Mouse (Mus musculus): ENCODE measurements around the gene Aox1. TPM values are rescaled to one million over a fixed set of nuclear protein-coding genes. Genes with fewer than 3 reads are reported as not detected.
"Not testable (repeated sequence)": the region's sequence is repeated elsewhere in the genome, so short reads cannot be mapped to it uniquely, and the experiment has no call there.

Aox1 gene
- polyA plus RNA-seq (2015; fragmentation: Nextera tagmentation; extraction: Ambion mirVana): 0.20 and 0.26 TPM in 2 replicates

DNA sequence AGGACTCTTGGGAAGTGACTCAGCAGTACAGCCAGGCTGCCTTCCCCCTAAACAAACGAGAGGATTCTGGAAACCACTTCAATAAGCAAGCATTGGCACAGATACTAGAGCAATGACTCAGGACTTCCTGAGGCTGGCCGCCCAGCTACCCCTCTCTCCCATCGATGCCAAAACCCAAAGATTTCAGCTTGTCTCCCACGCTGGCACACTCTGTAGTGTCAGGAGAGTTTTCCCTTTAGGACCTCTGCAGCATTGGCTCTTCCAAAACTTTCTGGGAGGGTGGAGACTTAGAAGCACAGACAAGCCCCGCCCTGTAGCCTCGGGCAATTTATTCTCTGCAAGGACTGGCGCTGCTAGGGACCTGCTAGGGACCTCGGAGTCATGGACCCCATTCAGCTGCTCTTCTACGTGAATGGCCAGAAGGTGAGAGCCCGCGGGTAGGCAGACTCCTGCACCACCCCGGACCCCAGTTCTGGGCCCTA lies at the start of gene Aox1:
Aox1 (plus strand) TSS at position 296 of the 482 bp plus-strand sequence.
- Histone ChIP-seq H3K27me3 (replicated peaks) (no peaks in the 10 kb centered on the region), H3K4me1 (no peaks in the 10 kb centered on the region), H3K4me3 (0 out of 2 replicates have a peak within 1 kb of the TSS, but pooled peaks have one; percentile 3), H3K36me3 (replicated peaks) (no peaks in the 10 kb centered on the region), H3K4me2 (peak within 1 kb of the TSS; percentile 24), H3K9me3 (no peaks in the 10 kb centered on the region), H3K9ac (no peak within 1 kb of the TSS), H3K27ac (no peak within 1 kb of the TSS)
- ATAC-seq (replicated peaks): peak; percentile 62
- WGBS: 18% methylated on average over 12 of the region's 12 CpGs

DNA sequence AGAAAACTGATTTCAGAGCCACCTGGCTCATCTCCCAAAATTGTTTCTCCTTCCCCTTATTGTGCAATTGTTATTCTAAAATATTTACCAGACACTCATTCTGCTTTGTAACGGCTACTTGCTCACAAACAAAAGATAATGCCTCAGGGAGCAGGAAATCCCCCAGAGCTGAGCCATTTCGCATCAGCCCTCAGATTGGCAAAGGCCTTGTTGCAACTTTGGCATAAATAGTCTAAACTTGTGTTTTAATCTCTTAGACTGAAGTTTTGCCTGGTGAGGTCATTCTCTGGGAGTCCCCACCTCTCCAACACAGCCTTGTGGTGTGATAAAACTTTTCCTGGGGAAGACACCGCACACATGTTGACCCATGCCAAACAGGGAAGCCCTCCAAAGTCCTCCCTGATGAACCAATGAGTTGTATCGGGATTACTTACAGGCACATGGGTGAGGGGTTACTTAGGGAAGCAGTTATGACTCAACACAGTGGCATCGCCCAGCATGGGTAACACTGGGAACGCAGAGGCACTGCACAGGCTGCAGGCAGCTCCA lies 40.6 kb upstream of the Aox1 start:
- Histone ChIP-seq H3K4me3 (no peak overlapping the region), H3K36me3 (replicated peaks) (no peaks in the 10 kb centered on the region), H3K9me3 (no peaks in the 10 kb centered on the region), H3K9ac (no peak overlapping the region), H3K4me2 (no peak overlapping the region), H3K4me1 (no peaks in the 10 kb centered on the region), H3K27ac (no peak overlapping the region), H3K27me3 (replicated peaks) (no peaks in the 10 kb centered on the region)
- 51% methylated on average over 6 of the region's 6 CpGs for WGBS
- no peak for ATAC-seq (replicated peaks)

DNA sequence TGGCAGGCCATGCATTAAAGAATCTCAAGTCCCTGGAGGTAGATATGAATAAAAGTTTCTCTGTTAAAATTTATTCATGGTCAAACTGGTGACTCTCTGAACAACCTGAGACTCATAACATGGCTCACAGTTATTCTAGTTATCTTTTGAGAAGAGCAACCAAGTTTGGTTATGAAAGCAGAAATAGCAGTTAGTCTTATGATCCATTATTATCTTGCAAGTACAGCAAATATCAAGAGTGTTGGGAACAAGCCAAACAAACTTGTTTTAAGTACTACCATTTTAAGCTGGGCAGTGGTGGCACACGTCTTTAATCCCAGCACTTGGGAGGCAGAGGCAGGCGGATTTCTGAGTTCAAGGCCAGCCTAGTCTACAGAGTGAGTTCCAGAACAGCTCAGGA lies 38.5 kb upstream of the Aox1 start:
- Histone ChIP-seq H3K27me3 (replicated peaks) (no peaks in the 10 kb centered on the region), H3K9me3 (no peaks in the 10 kb centered on the region), H3K36me3 (replicated peaks) (no peaks in the 10 kb centered on the region), H3K4me3 (no peak overlapping the region), H3K9ac (no peak overlapping the region), H3K27ac (no peak overlapping the region), H3K4me1 (peaks cover 2% of the 10 kb centered on the region), H3K4me2 (no peak overlapping the region)
- 79% methylated on average over 2 of the region's 2 CpGs for WGBS
- no peak for ATAC-seq (replicated peaks)

DNA sequence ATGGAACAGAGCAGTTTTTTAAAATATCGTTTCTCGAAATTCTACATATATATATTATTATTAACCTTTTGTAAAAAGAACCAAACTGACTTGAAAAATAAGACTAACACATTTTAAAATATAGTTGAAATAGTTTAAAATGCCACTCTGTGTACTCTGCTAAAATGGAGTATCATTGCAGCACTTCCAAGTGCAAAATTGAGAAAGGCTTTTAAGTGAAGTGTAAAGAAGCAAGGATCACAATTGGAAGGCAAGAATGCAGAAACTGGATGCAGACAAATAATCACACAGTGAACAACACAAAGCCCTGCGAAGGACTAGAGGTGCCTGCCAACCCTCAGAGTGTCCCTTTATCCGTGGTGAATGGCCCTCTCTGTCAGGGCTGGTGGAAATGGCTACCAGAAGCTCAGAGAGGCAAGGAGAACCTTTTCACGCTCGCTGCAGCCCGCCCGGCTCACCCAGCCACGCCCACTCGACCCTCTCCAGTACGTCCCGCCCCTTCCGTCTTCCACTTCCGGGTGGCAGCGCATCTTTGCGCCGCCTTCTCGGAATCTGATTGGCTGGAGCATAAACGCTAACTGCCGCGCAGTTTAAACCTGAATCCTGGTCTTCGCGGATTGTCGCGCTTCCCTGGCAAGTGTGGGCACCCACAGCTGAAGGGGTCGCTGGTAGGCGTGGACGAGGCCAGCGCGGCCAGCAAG lies 34.1 kb upstream of the Aox1 start, which contains the start of gene Sgo2a:
Sgo2a (plus strand) TSS at position 540 of the 701 bp plus-strand sequence.
- ATAC-seq (replicated peaks): peak; percentile 100
- Histone ChIP-seq H3K4me2 (peak within 1 kb of the TSS; percentile 83), H3K27ac (peak within 1 kb of the TSS; percentile 94), H3K36me3 (replicated peaks) (no peaks in the 10 kb centered on the region), H3K9me3 (no peaks in the 10 kb centered on the region), H3K4me3 (peak within 1 kb of the TSS; percentile 73), H3K9ac (peak within 1 kb of the TSS; percentile 66), H3K27me3 (replicated peaks) (no peaks in the 10 kb centered on the region), H3K4me1 (peaks cover 12% of the 10 kb centered on the region)
- WGBS: 6% methylated on average over 30 of the region's 30 CpGs

DNA sequence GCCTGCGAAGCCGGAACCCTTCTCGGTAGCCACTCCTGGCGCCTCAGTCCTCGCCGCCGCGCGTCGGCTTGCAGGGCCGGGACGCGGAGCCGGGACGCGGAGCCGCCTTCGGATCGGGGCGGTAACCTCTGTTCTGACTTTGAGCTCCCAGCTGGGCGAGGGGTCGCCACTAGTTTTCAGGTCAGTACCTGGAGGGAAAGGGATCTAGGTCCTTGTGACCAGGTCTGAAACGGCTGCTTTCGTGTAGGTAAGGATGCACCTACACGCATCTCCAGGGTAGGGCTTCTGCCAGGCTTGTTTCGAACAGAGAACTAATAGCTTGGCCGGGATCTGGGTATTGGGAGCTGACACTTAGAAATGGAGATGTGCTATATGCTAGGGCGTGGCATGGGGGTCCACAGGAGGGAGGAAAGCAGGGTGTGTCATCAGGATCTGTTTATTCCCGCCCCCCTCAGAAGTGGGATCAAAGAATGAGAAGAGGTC lies 33.6 kb upstream of the Aox1 start:
- WGBS: under 1% methylated on average over 29 of the region's 29 CpGs
- Histone ChIP-seq H3K9ac (peak overlapping the region; percentile 47), H3K4me3 (peak overlapping the region; percentile 73), H3K9me3 (no peaks in the 10 kb centered on the region), H3K4me1 (peaks cover 12% of the 10 kb centered on the region), H3K27ac (no peak overlapping the region), H3K27me3 (replicated peaks) (no peaks in the 10 kb centered on the region), H3K4me2 (peak overlapping the region; percentile 83), H3K36me3 (replicated peaks) (no peaks in the 10 kb centered on the region)
- peak; percentile 70; the same call in 1 of the 2 replicates for ATAC-seq (replicated peaks)

DNA sequence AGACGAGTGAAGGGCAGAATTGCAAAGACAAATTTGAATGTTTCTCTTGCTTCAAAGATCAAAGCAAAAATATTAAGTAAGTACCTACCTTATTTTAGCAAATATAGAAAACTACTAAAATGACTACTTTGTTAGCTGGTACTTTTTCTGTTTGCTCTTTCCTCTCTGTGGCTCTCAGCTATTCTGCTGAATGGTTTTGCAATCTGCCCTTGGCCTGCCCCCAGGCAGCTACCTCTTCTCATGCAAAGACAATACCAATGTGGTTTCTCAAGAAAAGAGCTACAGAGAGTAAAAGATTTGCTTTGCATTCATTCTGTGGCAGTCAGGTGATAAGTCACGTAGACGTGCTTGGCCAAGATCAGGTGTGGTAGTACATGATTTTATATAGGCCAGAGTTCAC lies 31.6 kb upstream of the Aox1 start:
- Histone ChIP-seq H3K9me3 (no peaks in the 10 kb centered on the region), H3K27ac (no peak overlapping the region), H3K36me3 (replicated peaks) (no peaks in the 10 kb centered on the region), H3K9ac (no peak overlapping the region), H3K27me3 (replicated peaks) (no peaks in the 10 kb centered on the region), H3K4me1 (peaks cover 12% of the 10 kb centered on the region), H3K4me2 (no peak overlapping the region), H3K4me3 (no peak overlapping the region)
- WGBS: 84% methylated on average over 3 of the region's 3 CpGs
- ATAC-seq (replicated peaks): no peak

DNA sequence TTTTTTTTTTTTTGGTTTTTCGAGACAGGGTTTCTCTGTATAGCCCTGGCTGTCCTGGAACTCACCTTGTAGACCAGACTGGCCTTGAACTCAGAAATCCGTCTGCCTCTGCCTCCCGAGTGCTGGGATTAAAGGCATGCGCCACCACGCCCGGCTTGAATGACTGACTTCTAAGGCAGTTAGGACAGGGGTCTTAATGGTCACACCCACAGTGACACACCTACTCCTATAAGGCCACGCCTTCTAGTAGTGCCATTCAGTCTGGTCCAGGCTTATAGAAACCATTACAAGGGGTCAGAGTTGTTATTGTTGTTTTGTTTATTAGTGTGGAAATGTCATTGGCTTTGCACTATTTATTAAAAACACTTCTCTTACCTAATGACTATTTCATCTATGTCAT lies 23.3 kb upstream of the Aox1 start:
- not testable (repeated sequence) for H3K4me1 ChIP-seq; H3K27ac ChIP-seq; H3K9ac ChIP-seq; H3K9me3 ChIP-seq; ATAC-seq (replicated peaks); H3K4me3 ChIP-seq; H3K36me3 ChIP-seq (replicated peaks); H3K4me2 ChIP-seq; H3K27me3 ChIP-seq (replicated peaks)
- WGBS: 97% methylated on average over 6 of the region's 7 CpGs

DNA sequence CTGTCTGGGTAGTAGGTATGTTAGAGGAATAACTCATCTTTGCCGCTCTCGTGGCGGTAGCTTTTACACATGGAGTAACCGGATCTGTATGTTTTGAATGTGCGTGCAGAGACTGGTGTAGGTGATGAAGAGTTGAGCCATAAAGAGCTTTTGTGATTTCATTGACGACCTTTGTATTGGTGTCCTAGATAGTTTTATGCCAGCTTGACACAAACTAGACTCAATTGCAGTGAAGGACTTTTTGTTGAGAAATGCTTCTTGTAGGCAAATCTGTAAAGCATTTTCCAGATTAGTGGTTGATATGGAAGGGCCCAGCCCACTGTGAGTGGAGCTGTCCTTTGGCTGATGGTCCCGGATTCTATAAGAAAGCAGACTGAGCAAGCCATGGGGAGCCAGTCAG lies 10.9 kb upstream of the Aox1 start, which contains the start of gene Kctd18:
Kctd18 (minus strand) TSS at position 101 of the 400 bp plus-strand sequence.
- ATAC-seq (replicated peaks): no peak
- 95% methylated on average over 7 of the region's 7 CpGs for WGBS
- no peak within 1 kb of the TSS for H3K4me2 ChIP-seq

DNA sequence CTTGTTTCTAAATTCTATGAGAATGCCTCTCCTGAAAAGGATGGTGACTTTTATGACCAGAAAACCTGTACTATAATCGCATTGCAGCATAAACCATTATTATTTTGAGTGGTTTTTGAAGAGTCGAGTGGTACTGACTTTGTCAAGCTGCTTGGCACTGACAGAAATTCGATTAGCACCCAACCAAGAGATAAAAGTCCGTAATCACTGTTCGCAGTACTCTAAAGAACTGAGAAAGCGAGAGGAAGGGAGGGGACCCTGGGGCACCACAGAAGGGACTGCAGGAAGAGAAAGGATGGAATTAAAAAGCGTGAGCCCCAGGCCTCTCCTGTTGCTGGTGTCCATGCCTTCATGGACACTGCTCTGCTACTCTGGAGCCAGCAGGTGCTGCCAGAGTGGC lies 2.0 kb upstream of the Aox1 start:
- no peak overlapping the region for H3K27ac ChIP-seq
- no peak for ATAC-seq (replicated peaks)
- 79% methylated on average over 7 of the region's 7 CpGs for WGBS

More for the DNA sequence above, 10.9 kb upstream of the Aox1 start, which contains the start of gene Kctd18:
- Histone ChIP-seq H3K4me1 (no peaks in the 10 kb centered on the region), H3K27ac (no peak within 1 kb of the TSS), H3K9me3 (no peaks in the 10 kb centered on the region), H3K27me3 (replicated peaks) (no peaks in the 10 kb centered on the region), H3K9ac (no peak within 1 kb of the TSS), H3K4me3 (no peak within 1 kb of the TSS), H3K36me3 (replicated peaks) (no peaks in the 10 kb centered on the region)

DNA sequence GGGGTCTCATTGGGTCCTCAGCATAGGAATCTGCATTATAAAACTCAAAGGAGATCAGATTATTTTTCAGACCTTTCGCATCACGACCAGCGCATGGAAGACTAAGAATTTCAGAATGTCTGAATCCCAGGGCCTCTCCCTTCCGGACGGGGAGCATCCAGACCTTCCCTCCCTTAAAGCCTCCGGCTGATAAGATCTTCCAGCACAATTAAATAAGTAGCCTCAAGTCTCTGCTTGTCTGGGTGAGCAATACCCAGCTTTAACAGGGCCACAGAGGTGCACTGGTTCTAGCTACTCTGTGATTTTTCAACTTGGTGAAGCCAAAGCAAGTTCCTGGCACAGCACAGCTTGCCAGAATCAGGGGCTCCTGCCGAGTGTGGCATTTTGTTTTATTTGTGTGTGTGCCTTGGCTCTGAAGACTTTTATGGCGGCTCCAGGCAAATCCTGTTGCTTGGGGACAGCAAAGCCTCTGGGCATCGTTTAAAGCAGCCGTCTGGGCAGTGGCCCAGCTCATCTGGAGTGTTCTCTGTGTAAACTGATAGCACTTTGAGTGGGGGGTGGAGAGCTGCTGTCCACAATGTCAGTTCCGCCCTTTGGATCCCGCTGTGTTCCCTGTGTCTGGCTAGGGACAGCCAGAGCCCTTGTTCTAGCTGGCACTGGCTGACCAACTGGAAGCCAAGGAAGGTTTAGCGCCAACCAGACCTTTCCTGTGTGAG lies 583 bp downstream of the Aox1 start:
- no peaks in the 10 kb centered on the region for H3K36me3 ChIP-seq (replicated peaks)
- no peaks in the 10 kb centered on the region for H3K9me3 ChIP-seq
- ATAC-seq (replicated peaks): peak; percentile 83
- H3K4me2 ChIP-seq: peak overlapping the region; percentile 24
- H3K27me3 ChIP-seq (replicated peaks): no peaks in the 10 kb centered on the region
- no peak overlapping the region for H3K9ac ChIP-seq
- no peaks in the 10 kb centered on the region for H3K4me1 ChIP-seq
- no peak overlapping the region for H3K27ac ChIP-seq
- WGBS: 39% methylated on average over 13 of the region's 13 CpGs
- 0 out of 2 replicates have a peak overlapping the region, but pooled peaks have one; percentile 3 for H3K4me3 ChIP-seq

More for the DNA sequence above, 2.0 kb upstream of the Aox1 start:
- no peak overlapping the region for H3K4me2 ChIP-seq
- no peaks in the 10 kb centered on the region for H3K27me3 ChIP-seq (replicated peaks)
- no peaks in the 10 kb centered on the region for H3K36me3 ChIP-seq (replicated peaks)
- H3K4me3 ChIP-seq: no peak overlapping the region
- H3K9me3 ChIP-seq: no peaks in the 10 kb centered on the region
- H3K9ac ChIP-seq: no peak overlapping the region
- H3K4me1 ChIP-seq: no peaks in the 10 kb centered on the region

DNA sequence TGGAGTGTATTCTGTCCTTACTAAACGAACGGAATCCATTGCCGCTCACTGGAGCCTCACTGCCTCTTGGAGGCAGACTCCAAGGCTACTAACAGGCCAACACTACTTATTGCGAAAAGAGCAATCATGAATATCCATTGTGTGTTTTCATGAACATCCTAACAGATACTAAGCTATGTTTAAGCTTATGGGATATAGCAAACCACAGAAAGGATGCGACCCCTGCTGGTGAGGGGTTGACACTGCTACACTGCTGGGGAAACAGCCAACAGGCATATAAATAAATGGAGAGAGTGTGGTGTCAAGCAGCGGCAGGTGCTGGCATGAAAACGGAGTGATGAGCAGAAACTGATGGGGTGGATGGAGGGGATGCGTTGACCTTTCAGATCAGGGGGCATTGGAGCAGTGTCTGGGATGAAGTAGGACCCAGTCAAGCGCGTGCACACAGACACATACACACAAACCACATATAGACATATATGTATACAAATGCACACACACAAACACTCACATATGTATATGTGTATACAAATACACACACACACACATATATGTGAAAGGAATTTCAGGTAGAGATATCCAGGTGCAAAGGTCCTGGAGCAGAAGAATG lies 1.5 kb downstream of the Aox1 start:
- Histone ChIP-seq H3K4me3 (no peak overlapping the region), H3K9ac (no peak overlapping the region), H3K36me3 (replicated peaks) (no peaks in the 10 kb centered on the region), H3K27me3 (replicated peaks) (no peaks in the 10 kb centered on the region), H3K27ac (no peak overlapping the region), H3K4me2 (no peak overlapping the region), H3K9me3 (no peaks in the 10 kb centered on the region), H3K4me1 (no peaks in the 10 kb centered on the region)
- WGBS: 63% methylated on average over 10 of the region's 10 CpGs
- ATAC-seq (replicated peaks): peak; percentile 67

DNA sequence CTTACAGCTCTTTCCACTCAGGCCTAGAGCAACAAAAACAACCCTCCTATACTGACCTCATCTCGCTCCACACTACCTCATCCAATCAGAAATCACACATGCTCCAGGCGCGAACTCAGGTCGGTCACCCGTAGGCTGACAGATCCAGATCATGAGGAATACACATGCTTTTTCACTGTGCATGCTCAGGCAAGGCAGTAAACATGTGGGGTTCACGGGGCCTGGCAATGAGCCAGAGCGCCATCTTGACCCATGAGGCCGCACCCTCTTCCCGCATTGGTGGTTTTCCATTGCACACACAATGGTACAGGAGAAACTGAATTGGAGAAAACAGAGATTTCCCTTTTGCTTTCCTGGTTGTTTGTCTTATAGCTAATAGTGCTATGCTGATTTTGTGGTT lies 7.6 kb downstream of the Aox1 start:
- H3K4me2 ChIP-seq; ATAC-seq (replicated peaks); H3K4me1 ChIP-seq; H3K27me3 ChIP-seq (replicated peaks); H3K9me3 ChIP-seq; H3K9ac ChIP-seq; H3K27ac ChIP-seq; H3K4me3 ChIP-seq; H3K36me3 ChIP-seq (replicated peaks): not testable (repeated sequence)
- WGBS: 95% methylated on average over 9 of the region's 9 CpGs

Data from midbrain, embryonic 15.5 days (tissue).